Mouse (Mus musculus): ENCODE data around the gene D6Ertd527e.

DNA sequence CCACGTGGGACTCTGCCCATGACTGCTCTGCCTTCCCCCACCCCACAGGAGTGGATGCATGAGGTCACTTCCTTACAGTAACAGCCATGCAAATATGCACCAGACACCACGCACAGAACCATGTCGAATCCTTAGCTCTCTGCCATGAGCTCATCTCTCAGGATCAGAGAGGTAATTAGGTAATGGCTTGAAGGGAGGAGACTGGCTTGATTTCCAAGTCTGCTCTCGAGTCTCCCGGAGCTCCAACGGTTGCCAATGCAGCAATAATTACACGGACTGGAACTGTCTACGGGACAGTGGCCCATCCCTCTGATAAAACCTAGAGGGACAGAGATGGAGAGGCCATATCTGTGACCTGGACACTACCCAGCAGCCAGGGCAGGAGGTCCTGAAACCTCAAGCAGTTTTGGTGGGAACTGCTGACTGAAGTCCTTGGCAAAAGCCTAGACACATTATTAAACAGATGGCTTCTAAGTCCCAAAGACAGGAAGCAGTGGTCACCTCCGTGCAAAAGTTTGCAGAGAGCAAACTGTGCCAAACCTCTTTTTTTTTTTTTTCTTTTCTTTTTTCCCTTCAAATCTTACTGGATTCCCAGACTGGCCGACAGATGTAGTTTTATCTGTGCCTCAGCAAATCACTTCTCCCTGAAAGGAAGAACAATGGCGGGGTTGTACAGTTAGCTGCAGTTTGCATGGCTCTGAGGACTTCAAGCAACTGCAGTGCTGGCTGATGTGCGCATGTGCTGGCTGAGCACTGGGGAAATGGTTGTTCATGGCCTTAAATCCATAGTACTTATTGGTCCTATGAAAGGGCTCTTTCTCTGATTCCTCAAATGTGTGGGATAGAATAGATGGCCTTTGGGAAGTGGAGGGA lies 57.1 kb downstream of the D6Ertd527e start:
- TF ChIP-seq CTCF (conservative IDR thresholded peaks at IDR 0.05; ENCODE audit: insufficient read depth, insufficient read length, low read depth, low read length) (no peak), POLR2A (IDR thresholded peaks at IDR 0.05; ENCODE audit: low read depth, low read length) (no peak)
